8 mouse cellular contexts compared by ENCODE assay signal in the genomic region with DNA sequence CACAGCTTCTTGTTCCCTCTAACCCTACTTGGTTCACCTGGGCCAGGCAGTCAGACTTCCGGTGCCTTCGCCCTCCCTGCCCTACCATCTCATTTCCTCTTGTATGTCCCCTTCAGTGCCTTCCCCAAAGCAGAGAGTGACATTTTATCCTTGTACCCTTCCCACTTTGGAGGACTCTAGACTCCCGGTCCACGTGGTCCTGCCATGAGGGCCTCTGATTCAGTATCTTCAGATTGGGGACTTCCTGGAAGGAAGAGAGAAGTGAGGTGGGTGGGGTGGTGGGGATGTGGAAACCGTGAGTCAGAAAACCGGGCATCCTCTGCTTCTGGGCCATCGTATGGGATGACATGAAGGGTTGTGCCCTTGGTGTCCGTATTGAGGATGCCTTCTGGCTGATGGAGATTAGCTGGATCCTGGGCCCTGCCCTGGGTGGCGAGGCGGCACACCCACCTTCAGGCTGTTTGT. TPM values are rescaled to one million over a fixed set of nuclear protein-coding genes. Genes with fewer than 3 reads are reported as not detected.
DNase-seq lines count a peak whose midpoint lies in the region; ATAC-seq and TF ChIP-seq lines count a peak whose summit lies in the region.

No protein-coding gene starts in this region.

- peak overlapping the region; percentile 46 for H3K9ac ChIP-seq in forebrain, embryonic 14.5 days (ENCODE audit: low read length)

- peak overlapping the region; percentile 74 for H3K27ac ChIP-seq in gastrocnemius, adult 2 months
- H3K27ac ChIP-seq in forebrain, embryonic 14.5 days (ENCODE audit: low read depth, low read length) = no peak overlapping the region
- H3K27ac ChIP-seq in kidney, adult 2 months (ENCODE audit: insufficient read depth, low read depth, low read length) = peak overlapping the region; percentile 96

- no peak for TF ChIP-seq POLR2A in kidney, adult 2 months (IDR thresholded peaks at IDR 0.05; ENCODE audit: low read depth, low read length)

- no peaks in the 10 kb centered on the region for H3K36me3 ChIP-seq in forebrain, embryonic 14.5 days (ENCODE audit: control insufficient read depth, insufficient read depth, low read length)
- no peaks in the 10 kb centered on the region for H3K36me3 ChIP-seq in kidney, adult 2 months (ENCODE audit: control insufficient read depth, insufficient read depth, low read length)

- H3K27me3 ChIP-seq in forebrain, embryonic 14.5 days (replicated peaks; ENCODE audit: control insufficient read depth, insufficient read depth, low read length) = 0 out of 2 replicates have a peak, but pooled peaks cover 2% of the 10 kb centered on the region
- H3K27me3 ChIP-seq in kidney, adult 2 months (replicated peaks; ENCODE audit: control insufficient read depth, insufficient read depth, low read length) = no peaks in the 10 kb centered on the region

- no peaks in the 10 kb centered on the region for H3K9me3 ChIP-seq in forebrain, embryonic 14.5 days (replicated peaks; ENCODE audit: control insufficient read depth, low read length)

- WGBS in forebrain, embryonic 14.5 days = 20% methylated on average over 10 of the region's 10 CpGs
- WGBS in kidney, adult 2 months = 47% methylated on average over 10 of the region's 10 CpGs

- no peak for ATAC-seq in forebrain, embryonic 14.5 days

- peaks cover 17% of the 10 kb centered on the region for H3K4me1 ChIP-seq in forebrain, embryonic 14.5 days (ENCODE audit: control insufficient read depth, insufficient read depth, low read length)
- H3K4me1 ChIP-seq in kidney, adult 2 months (ENCODE audit: control insufficient read depth, insufficient read depth, low read length) = peaks cover 10% of the 10 kb centered on the region; the same call in 1 of the 2 replicates

- no peak for TF ChIP-seq CTCF in gastrocnemius, adult 2 months (IDR thresholded peaks at IDR 0.05)
- no peak for TF ChIP-seq CTCF in kidney, adult 2 months (conservative IDR thresholded peaks at IDR 0.05; ENCODE audit: insufficient read depth, insufficient read length, low read depth, low read length)

- intact Hi-C loops in gastrocnemius, adult 2 months (cut with DNase I) = no loop called here
- intact Hi-C loops in gastrocnemius, postnatal 36 days (cut with DNase I) = no loop called here

- peak; percentile 35 for DNase-seq in gastrocnemius, adult 2 months
- DNase-seq in gastrocnemius, postnatal 36 days = no peak
- DNase-seq in forebrain, embryonic 14.5 days (ENCODE audit: low spot score) = no peak
- DNase-seq in kidney, adult 2 months = peak; percentile 15
- peak; percentile 57 for DNase-seq in lung, postnatal 36 days
- DNase-seq in spleen, adult 18-20 months = peak; percentile 20 to 47
- no peak for DNase-seq in layer of hippocampus, postnatal 14 days (ENCODE audit: low spot score in 2 of 2)
- no peak for DNase-seq in cerebellum, adult 11-12 months

- H3K4me2 ChIP-seq in forebrain, embryonic 14.5 days (ENCODE audit: low read length) = peak overlapping the region; percentile 98

- H3K4me3 ChIP-seq in gastrocnemius, adult 2 months = peak overlapping the region; percentile 89
- peak overlapping the region; percentile 53 for H3K4me3 ChIP-seq in forebrain, embryonic 14.5 days (ENCODE audit: low read depth, low read length)
- H3K4me3 ChIP-seq in kidney, adult 2 months (ENCODE audit: insufficient read depth, low read depth, low read length) = peak overlapping the region; percentile 76

RNA-seq across cellular contexts. Expression of gene Slc1a5, which starts 2.1 kb away (rescaled TPM):
- 10 to 100 TPM; 11.0 to 14.6 TPM for total RNA-seq in gastrocnemius, adult 2 months (2021)
- 10 to 100 TPM; 15.2 to 18.6 TPM for total RNA-seq in gastrocnemius, postnatal 36 days (2021)
- polyA plus RNA-seq in forebrain, embryonic 14.5 days (2014; fragmentation: Nextera tagmentation; extraction: Ambion mirVana) = 7.0 and 7.4 TPM in 2 replicates
- 74.6 and 95.2 TPM in 2 replicates for polyA plus RNA-seq in kidney, adult 2 months (2012; rRNA removed)
- total RNA-seq in layer of hippocampus, postnatal 14 days (2021) = 1 to 10 TPM; 5.5 to 5.8 TPM

RNA-seq across cellular contexts. Expression of gene Strn4, which starts 32.4 kb away (rescaled TPM):
- 10 to 100 TPM; 16.2 to 16.6 TPM for total RNA-seq in gastrocnemius, adult 2 months (2021)
- 10 to 100 TPM; 13.9 to 14.7 TPM for total RNA-seq in gastrocnemius, postnatal 36 days (2021)
- 175 and 186 TPM in 2 replicates for polyA plus RNA-seq in forebrain, embryonic 14.5 days (2014; fragmentation: Nextera tagmentation; extraction: Ambion mirVana)
- polyA plus RNA-seq in kidney, adult 2 months (2012; rRNA removed) = 94.4 and 116 TPM in 2 replicates
- 100 to 1,000 TPM; 279 to 300 TPM for total RNA-seq in layer of hippocampus, postnatal 14 days (2021)

RNA-seq across cellular contexts. Expression of gene Fkrp, which starts 33.3 kb away (rescaled TPM):
- total RNA-seq in gastrocnemius, adult 2 months (2021) = 10 to 100 TPM; 51.2 to 58.3 TPM
- total RNA-seq in gastrocnemius, postnatal 36 days (2021) = 10 to 100 TPM; 45.3 to 50.1 TPM
- 26.4 and 30.3 TPM in 2 replicates for polyA plus RNA-seq in forebrain, embryonic 14.5 days (2014; fragmentation: Nextera tagmentation; extraction: Ambion mirVana)
- 31.0 and 33.9 TPM in 2 replicates for polyA plus RNA-seq in kidney, adult 2 months (2012; rRNA removed)
- total RNA-seq in layer of hippocampus, postnatal 14 days (2021) = 10 to 100 TPM; 45.9 to 46.2 TPM

RNA-seq across cellular contexts. Expression of gene Ap2s1, which starts 45.0 kb away (rescaled TPM):
- total RNA-seq in gastrocnemius, adult 2 months (2021) = 10 to 100 TPM; 49.6 to 56.4 TPM
- 10 to 100 TPM; 48.5 to 50.9 TPM for total RNA-seq in gastrocnemius, postnatal 36 days (2021)
- 453 and 484 TPM in 2 replicates for polyA plus RNA-seq in forebrain, embryonic 14.5 days (2014; fragmentation: Nextera tagmentation; extraction: Ambion mirVana)
- 288 and 300 TPM in 2 replicates for polyA plus RNA-seq in kidney, adult 2 months (2012; rRNA removed)
- 100 to 1,000 TPM; 337 to 357 TPM for total RNA-seq in layer of hippocampus, postnatal 14 days (2021)

RNA-seq across cellular contexts. Expression of gene Prkd2, which starts 59.4 kb away (rescaled TPM):
- total RNA-seq in gastrocnemius, adult 2 months (2021) = 1 to 10 TPM; 3.9 to 8.2 TPM
- 1 to 10 TPM; 5.1 to 6.5 TPM for total RNA-seq in gastrocnemius, postnatal 36 days (2021)
- 4.5 and 6.7 TPM in 2 replicates for polyA plus RNA-seq in forebrain, embryonic 14.5 days (2014; fragmentation: Nextera tagmentation; extraction: Ambion mirVana)
- polyA plus RNA-seq in kidney, adult 2 months (2012; rRNA removed) = 18.3 and 23.3 TPM in 2 replicates
- total RNA-seq in layer of hippocampus, postnatal 14 days (2021) = 1 to 10 TPM; 6.8 to 9.1 TPM

Comparison
In these comparisons a context has a peak if more than half of its experiments do, and no peak if none do; other contexts are left out.
1. DNase-seq: peak in gastrocnemius, adult 2 months (single experiment), kidney, adult 2 months (single experiment), lung, postnatal 36 days (single experiment) and spleen, adult 18-20 months (2 of 2); none in gastrocnemius, postnatal 36 days (0 of 2), forebrain, embryonic 14.5 days (single experiment), layer of hippocampus, postnatal 14 days (0 of 2) and cerebellum, adult 11-12 months (single experiment).
2. RNA of gene Strn4, which starts 32.4 kb away (total RNA-seq): 279 to 300 TPM in layer of hippocampus, postnatal 14 days; 16.2 to 16.6 TPM in gastrocnemius, adult 2 months and 13.9 to 14.7 TPM in gastrocnemius, postnatal 36 days; every median in the first group is over 10 times any median in the second.
3. Peak in every context shown above with its lines, with median percentiles within 50 percentile points of each other: H3K4me3 ChIP-seq.